Mouse (Mus musculus) left cerebral cortex, postnatal 10 days (tissue): ENCODE measurements around the gene Sertad1. TPM values are rescaled to one million over a fixed set of nuclear protein-coding genes. Genes with fewer than 3 reads are reported as not detected.
A peak's percentile ranks its signal among the peaks of the same experiment; 100 is the strongest.

Experiments
- DNase-seq, 2 experiments: peaks; one replicate each; pipeline ENCODE4 v3.0.0; 2021 to 2022; ENCODE audit warnings: low spot score in 2 of 2, mixed read lengths in 1 of 2; ENCODE audit errors: extremely low spot score in 1 of 2
- intact Hi-C: fragments of 180-260 bp; cut with DNase I; formaldehyde crosslinking; loops from one replicate; pipeline ENCODE4 v1.15.1; 2025
- total RNA-seq, 2 experiments: library from RNA; stranded (reverse); gene quantifications; 2 replicates each; pipeline ENCODE4 v1.2.3; 2021

The Sertad1 gene
- total RNA-seq, 2 experiments from 2014 or later = 6.0 to 7.0 TPM

DNA sequence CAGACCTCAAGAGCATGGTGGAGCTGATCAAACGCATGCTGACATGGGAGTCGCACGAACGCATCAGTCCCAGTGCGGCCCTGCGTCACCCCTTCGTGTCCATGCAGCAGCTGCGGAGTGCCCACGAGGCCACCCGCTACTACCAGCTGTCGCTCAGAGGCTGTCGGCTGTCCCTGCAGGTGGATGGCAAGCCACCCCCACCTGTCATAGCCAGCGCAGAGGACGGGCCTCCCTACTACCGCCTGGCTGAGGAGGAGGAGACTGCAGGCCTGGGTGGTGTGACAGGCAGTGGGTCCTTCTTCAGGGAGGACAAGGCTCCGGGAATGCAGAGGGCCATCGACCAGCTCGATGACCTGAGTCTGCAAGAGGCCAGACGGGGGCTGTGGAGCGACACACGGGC is 42.4 kb downstream of the Sertad1 start:
- peak in 1 of 2 experiments; percentile 51 for DNase-seq
- intact Hi-C loops = no loop called here

GRCm38 (mm10) chr7:27530937-27531336 is 44.2 kb downstream of the Sertad1 start:
- intact Hi-C loops = no loop called here
- DNase-seq = peak in 1 of 2 experiments; percentile 23

DNA sequence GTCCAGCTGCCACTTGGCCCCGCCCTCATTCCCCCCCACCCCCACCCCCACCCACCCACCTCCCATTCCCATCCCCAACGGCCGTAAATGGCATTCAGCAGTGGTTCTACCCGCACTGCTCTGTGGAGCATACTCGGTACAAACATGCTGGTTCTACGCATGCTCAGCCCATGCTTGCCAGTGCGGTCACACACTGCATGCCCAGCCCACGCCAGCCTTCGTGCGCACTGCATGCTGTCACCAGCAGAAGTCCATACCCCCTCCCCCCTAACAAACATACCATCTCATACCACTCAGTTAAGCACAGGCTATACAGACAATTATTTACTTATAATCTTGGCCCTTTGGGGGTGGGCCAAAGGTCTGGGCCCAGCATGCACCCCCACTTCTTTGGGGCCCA is 45.0 kb downstream of the Sertad1 start:
- intact Hi-C loops = no loop called here
- DNase-seq = peak in 1 of 2 experiments; percentile 43

- DNase-seq = peak in 1 of 2 experiments; percentile 32
- intact Hi-C loops = no loop called here
These were observed 45.9 kb downstream of the Sertad1 start for GRCm38 (mm10) chr7:27532480-27533050.

DNA sequence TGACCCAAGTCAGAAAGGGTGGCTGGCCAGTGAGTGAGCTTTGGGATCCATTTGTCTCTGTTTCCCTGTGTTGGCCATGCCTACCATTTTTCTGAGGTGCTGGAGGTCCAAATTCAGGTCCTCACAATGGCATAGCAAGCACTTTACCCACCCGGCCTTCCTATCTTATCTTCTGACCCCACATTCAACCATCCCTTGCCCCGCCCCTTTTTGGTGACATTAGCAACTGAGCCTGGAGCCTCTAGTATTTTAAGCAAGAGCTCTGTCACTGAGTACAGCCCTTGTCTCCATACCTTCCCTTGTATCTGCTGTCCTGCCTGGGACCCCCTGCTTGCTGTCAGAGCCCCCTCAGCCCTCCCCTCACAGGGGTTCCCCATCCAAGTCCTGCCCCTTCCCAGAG is 48.7 kb downstream of the Sertad1 start:
- DNase-seq = peak in 1 of 2 experiments; percentile 20
- intact Hi-C loops = no loop called here

DNA sequence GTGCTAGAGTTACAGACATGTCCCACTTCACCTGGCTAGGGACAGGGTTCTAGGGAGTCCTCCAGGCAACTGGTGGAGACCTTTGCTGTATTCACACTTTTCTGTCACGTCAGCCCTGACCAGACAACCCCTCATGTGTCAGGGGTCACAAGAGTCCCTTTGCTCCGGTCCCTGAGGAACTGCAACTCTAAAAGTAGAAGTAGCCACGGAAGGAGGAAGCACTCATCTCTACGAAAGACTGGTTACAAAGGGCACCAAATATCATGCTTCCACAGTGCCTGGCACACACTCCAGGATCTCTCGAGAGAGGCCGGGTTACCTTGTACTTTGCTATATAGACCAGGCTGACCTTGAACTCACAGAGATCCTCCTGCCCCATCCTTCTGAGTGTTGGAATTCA is 49.9 kb downstream of the Sertad1 start:
- intact Hi-C loops = no loop called here
- peak in 1 of 2 experiments; percentile 18 for DNase-seq

DNA sequence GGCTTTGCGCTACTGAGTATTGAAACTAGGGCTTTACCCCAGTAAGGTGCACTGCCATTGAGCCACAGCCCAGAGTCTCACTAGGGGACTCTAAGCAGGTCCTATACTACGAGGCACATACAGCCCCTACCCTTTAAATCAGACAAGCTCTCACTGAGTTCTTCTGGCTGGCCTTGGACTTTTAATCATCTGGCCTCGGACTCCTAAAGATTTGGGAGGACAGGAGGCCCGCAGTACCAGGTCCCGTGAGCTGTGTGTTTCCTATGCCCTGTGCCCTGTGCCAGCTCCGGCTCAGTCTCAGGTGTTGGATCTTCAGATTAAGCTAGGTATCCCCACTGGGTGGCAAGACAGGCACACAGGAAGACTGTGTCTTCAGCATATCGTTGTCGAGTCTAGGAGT is 51.3 kb downstream of the Sertad1 start:
- intact Hi-C loops = no loop called here
- DNase-seq = no peak

- no peak for DNase-seq
- intact Hi-C loops = no loop called here
These were observed 52.1 kb downstream of the Sertad1 start for GRCm38 (mm10) chr7:27538797-27539196.

Other genes with a start within 250 kb of the Sertad1 start
- 100 to 1,000 TPM; 117 to 126 TPM for gene Numbl, start 228.5 kb upstream of the Sertad1 start, total RNA-seq
- gene Ltbp4, start 149.2 kb upstream of the Sertad1 start, total RNA-seq = 10 to 100 TPM; 52.3 to 57.5 TPM
- gene Shkbp1, start 130.9 kb upstream of the Sertad1 start, total RNA-seq = 10 to 100 TPM; 24.7 to 27.9 TPM
- not detected for gene Gm20479, start 129.5 kb upstream of the Sertad1 start, total RNA-seq
- gene Sptbn4, start 39.2 kb upstream of the Sertad1 start, total RNA-seq = 10 to 100 TPM; 89.7 to 99.2 TPM
- 10 to 100 TPM; 11.8 to 12.7 TPM for gene Blvrb, start 38.9 kb upstream of the Sertad1 start, total RNA-seq
- gene Sertad3, start 13.1 kb upstream of the Sertad1 start, total RNA-seq = 1 to 10 TPM; 2.5 to 3.2 TPM
- gene Prx, start 12.4 kb downstream of the Sertad1 start, total RNA-seq = 1 to 10 TPM; 1.4 TPM
- gene Hipk4, start 36.4 kb downstream of the Sertad1 start, total RNA-seq = under 1 TPM; 0.26 to 0.34 TPM
- gene Pld3, start 66.3 kb downstream of the Sertad1 start, total RNA-seq = 100 to 1,000 TPM; 520 to 550 TPM
- gene 2310022A10Rik, start 66.3 kb downstream of the Sertad1 start, total RNA-seq = 10 to 100 TPM; 23.1 to 26.2 TPM
- 100 to 1,000 TPM in 1 of 2 experiments, 10 to 100 TPM in 1; 92.2 to 103 TPM for gene Akt2, start 104.6 kb downstream of the Sertad1 start, total RNA-seq
- gene Ttc9b, start 167.0 kb downstream of the Sertad1 start, total RNA-seq = 100 to 1,000 TPM; 139 to 145 TPM
- gene Map3k10, start 187.7 kb downstream of the Sertad1 start, total RNA-seq = 100 to 1,000 TPM; 220 to 227 TPM
- gene Zfp607b, start 202.4 kb downstream of the Sertad1 start, total RNA-seq = 1 to 10 TPM; 8.3 to 9.8 TPM
- gene Zfp60, start 244.5 kb downstream of the Sertad1 start, total RNA-seq = 10 to 100 TPM; 35.7 to 38.8 TPM